Mouse (Mus musculus): Measurements from ENCODE around the gene Pde1b. TPM values are rescaled to one million over a fixed set of nuclear protein-coding genes. Genes with fewer than 3 reads are reported as not detected.

Gene Pde1b
- polyA plus RNA-seq, 1 experiment from 2014 or later, result 3.0 TPM

DNA sequence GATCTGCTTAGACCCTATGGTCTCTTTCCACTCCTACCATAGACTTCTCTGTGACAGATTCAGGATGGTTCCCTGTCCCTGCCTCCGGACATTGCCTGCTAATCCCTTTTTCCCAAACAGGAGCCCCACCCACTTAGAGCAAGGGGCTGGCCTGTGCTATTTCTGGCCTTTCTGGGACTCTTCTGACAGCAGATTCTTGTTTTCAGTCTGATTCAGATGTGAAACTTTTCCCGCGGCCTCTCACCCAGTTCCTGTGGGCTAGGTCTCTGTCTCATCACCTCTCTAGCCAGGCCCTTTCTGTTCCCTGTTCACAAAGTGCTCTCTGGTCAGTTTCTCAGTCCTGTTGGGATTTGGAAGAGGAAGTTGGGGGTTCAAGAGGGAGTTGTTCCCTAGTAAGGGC, 12.1 kb downstream of the Pde1b start:
- Histone ChIP-seq H3K9me3 (ENCODE audit: control insufficient read depth, low read length) (no peaks in the 10 kb centered on the region), H3K4me3 (ENCODE audit: low read depth, low read length) (no peak overlapping the region), H3K27ac (replicated peaks; ENCODE audit: low read depth, low read length) (no peak overlapping the region), H3K36me3 (ENCODE audit: control insufficient read depth, insufficient read depth, low read length) (no peaks in the 10 kb centered on the region), H3K4me1 (ENCODE audit: control insufficient read depth, insufficient read depth, low read length) (no peaks in the 10 kb centered on the region), H3K4me2 (ENCODE audit: low read depth, severe bottlenecking) (no peak overlapping the region), H3K27me3 (ENCODE audit: control insufficient read depth, insufficient read depth, low read length) (no peaks in the 10 kb centered on the region), H3K9ac (ENCODE audit: low read length) (no peak overlapping the region)
- ATAC-seq (ENCODE audit: insufficient number of reproducible peaks, low FRiP score, low TSS enrichment, low read depth) (no peak), DNase-seq (ENCODE audit: low spot score) (no peak)
- WGBS, result 55% methylated on average over 3 of the region's 3 CpGs

GRCm38 (mm10) chr15:103518600-103519385, 16.0 kb downstream of the Pde1b start:
- Histone ChIP-seq H3K36me3 (ENCODE audit: control insufficient read depth, insufficient read depth, low read length) (no peaks in the 10 kb centered on the region), H3K4me3 (ENCODE audit: low read depth, low read length) (no peak overlapping the region), H3K27me3 (ENCODE audit: control insufficient read depth, insufficient read depth, low read length) (no peaks in the 10 kb centered on the region), H3K4me1 (ENCODE audit: control insufficient read depth, insufficient read depth, low read length) (no peaks in the 10 kb centered on the region), H3K4me2 (ENCODE audit: low read depth, severe bottlenecking) (no peak overlapping the region), H3K9me3 (ENCODE audit: control insufficient read depth, low read length) (no peaks in the 10 kb centered on the region), H3K27ac (replicated peaks; ENCODE audit: low read depth, low read length) (no peak overlapping the region), H3K9ac (ENCODE audit: low read length) (no peak overlapping the region)
- 31% methylated on average over 4 of the region's 5 CpGs for WGBS
- ATAC-seq (ENCODE audit: insufficient number of reproducible peaks, low FRiP score, low TSS enrichment, low read depth) (no peak), DNase-seq (ENCODE audit: low spot score) (no peak)

DNA sequence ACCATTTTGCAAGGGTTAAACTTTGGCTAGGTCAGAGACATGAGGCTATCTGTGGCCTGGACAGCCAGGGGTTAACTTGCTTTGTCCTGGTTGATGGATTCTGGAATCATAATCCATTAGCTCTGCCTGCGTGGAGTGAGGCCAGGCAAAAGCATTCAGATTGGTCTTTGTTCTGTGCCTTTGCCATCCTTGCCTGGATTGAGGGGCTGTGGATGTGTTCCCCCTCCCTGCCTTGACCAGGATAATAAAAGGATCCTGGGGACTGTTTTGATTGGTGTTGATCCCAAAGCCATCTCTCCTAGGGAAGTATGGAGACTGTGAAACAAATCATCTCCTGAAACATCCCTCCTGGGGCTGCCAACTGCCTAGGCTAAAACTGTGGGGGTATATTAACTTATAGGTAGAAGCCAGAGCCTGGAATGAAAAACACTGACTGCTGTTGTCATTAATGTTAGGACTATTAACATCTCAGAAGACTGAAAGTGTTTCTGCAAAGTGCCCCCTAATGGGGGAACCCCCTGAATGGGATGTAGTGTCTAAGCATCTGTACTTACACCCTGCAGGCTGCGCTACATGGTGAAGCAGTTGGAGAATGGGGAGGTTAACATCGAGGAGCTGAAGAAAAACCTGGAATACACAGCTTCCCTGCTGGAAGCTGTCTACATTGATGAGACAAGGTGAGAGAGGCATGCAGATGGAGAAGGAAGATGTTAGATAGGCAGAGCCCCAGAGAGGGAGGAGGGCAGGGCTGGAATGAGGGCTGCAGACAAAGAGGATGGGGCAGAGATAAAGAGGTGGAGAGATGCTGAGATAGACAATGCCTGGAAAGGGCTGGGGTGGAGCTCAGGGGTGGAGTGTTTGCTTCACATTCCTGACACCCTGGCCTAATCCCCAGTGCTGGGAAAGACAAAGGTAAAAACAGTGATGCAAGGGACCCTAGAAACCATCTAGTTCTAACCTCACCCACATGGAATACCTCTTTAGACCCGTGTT, 16.8 kb downstream of the Pde1b start:
- Histone ChIP-seq H3K4me1 (ENCODE audit: control insufficient read depth, insufficient read depth, low read length) (no peaks in the 10 kb centered on the region), H3K27ac (replicated peaks; ENCODE audit: low read depth, low read length) (no peak overlapping the region), H3K4me2 (ENCODE audit: low read depth, severe bottlenecking) (no peak overlapping the region), H3K9ac (ENCODE audit: low read length) (no peak overlapping the region), H3K4me3 (ENCODE audit: low read depth, low read length) (no peak overlapping the region), H3K9me3 (ENCODE audit: control insufficient read depth, low read length) (no peaks in the 10 kb centered on the region), H3K36me3 (ENCODE audit: control insufficient read depth, insufficient read depth, low read length) (no peaks in the 10 kb centered on the region), H3K27me3 (ENCODE audit: control insufficient read depth, insufficient read depth, low read length) (no peaks in the 10 kb centered on the region)
- WGBS, result 29% methylated on average over 4 of the region's 4 CpGs
- no peak for DNase-seq (ENCODE audit: low spot score)
- no peak for ATAC-seq (ENCODE audit: insufficient number of reproducible peaks, low FRiP score, low TSS enrichment, low read depth)

DNA sequence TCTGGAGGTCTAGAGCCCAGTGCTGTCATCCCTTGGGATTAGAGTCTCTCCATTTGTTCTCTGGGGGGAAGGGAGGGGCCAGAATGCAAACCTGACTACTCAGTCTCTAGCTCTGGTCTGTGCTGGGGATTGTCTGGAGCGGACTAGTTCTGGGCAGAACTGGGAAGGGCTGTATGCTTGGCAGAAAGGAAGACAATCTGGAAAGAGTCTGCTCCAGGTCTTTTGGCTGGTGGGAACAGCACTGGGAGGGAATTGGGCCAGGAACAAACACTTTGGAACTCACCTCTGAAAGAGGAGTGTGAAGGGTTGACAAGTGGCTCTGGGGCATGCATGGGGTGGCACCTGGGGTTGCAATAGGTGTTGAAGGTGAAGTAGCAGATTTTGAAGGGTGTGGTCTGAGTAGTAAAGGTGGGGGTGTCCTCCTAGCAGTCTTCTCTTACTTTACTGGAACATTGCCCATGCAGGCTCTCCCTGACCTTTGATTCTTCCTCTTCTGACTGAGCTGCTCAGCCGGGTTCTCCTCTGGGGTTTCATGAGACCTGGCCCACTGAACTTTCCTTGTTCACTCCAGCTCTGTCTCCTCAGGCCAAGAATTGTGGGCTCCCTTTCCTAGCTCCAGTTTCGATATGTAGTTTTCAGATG, 19.7 kb downstream of the Pde1b start:
- no peak overlapping the region for H3K27ac ChIP-seq (replicated peaks; ENCODE audit: low read depth, low read length)
- WGBS, result 78% methylated on average over 3 of the region's 3 CpGs
- H3K36me3 ChIP-seq (ENCODE audit: control insufficient read depth, insufficient read depth, low read length), result no peaks in the 10 kb centered on the region

GRCm38 (mm10) chr15:103523156-103523555, 20.3 kb downstream of the Pde1b start:
- Histone ChIP-seq H3K4me2 (ENCODE audit: low read depth, severe bottlenecking) (no peak overlapping the region), H3K36me3 (ENCODE audit: control insufficient read depth, insufficient read depth, low read length) (no peaks in the 10 kb centered on the region), H3K9ac (ENCODE audit: low read length) (no peak overlapping the region), H3K9me3 (ENCODE audit: control insufficient read depth, low read length) (no peaks in the 10 kb centered on the region), H3K27ac (replicated peaks; ENCODE audit: low read depth, low read length) (no peak overlapping the region), H3K4me3 (ENCODE audit: low read depth, low read length) (no peak overlapping the region), H3K27me3 (ENCODE audit: control insufficient read depth, insufficient read depth, low read length) (no peaks in the 10 kb centered on the region), H3K4me1 (ENCODE audit: control insufficient read depth, insufficient read depth, low read length) (no peaks in the 10 kb centered on the region)
- no peak for ATAC-seq (ENCODE audit: insufficient number of reproducible peaks, low FRiP score, low TSS enrichment, low read depth)
- whole genome bisulfite sequencing, result 53% methylated on average over 3 of the region's 3 CpGs
- no peak for DNase-seq (ENCODE audit: low spot score)

More for the DNA sequence above, 19.7 kb downstream of the Pde1b start:
- Histone ChIP-seq H3K4me1 (ENCODE audit: control insufficient read depth, insufficient read depth, low read length) (no peaks in the 10 kb centered on the region), H3K9me3 (ENCODE audit: control insufficient read depth, low read length) (no peaks in the 10 kb centered on the region), H3K9ac (ENCODE audit: low read length) (no peak overlapping the region), H3K27me3 (ENCODE audit: control insufficient read depth, insufficient read depth, low read length) (no peaks in the 10 kb centered on the region), H3K4me2 (ENCODE audit: low read depth, severe bottlenecking) (no peak overlapping the region), H3K4me3 (ENCODE audit: low read depth, low read length) (no peak overlapping the region)
- no peak for ATAC-seq (ENCODE audit: insufficient number of reproducible peaks, low FRiP score, low TSS enrichment, low read depth)
- DNase-seq (ENCODE audit: low spot score), result no peak

DNA sequence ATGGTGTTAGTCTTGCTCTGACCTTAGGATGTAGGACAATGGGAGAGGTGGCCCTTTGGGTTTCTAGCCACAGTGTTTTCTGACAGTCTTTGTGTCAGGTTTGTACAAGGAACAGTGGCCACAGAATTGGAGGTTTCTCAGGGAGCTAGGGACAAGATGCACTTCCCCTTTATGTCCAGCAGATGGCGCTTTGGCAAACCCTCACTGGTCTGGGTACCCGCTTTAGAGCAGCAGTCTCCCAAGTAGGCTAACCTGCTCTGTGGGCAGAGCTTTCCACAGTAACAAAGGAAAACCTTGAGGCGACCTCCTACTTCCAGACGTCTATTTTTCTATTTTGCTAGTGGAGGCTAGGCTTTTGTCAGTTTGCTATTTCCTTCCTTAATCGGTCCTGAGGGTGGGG, 27.5 kb downstream of the Pde1b start:
- ATAC-seq (ENCODE audit: insufficient number of reproducible peaks, low FRiP score, low TSS enrichment, low read depth), result peak; percentile 56; the same call in 1 of the 2 replicates

DNA sequence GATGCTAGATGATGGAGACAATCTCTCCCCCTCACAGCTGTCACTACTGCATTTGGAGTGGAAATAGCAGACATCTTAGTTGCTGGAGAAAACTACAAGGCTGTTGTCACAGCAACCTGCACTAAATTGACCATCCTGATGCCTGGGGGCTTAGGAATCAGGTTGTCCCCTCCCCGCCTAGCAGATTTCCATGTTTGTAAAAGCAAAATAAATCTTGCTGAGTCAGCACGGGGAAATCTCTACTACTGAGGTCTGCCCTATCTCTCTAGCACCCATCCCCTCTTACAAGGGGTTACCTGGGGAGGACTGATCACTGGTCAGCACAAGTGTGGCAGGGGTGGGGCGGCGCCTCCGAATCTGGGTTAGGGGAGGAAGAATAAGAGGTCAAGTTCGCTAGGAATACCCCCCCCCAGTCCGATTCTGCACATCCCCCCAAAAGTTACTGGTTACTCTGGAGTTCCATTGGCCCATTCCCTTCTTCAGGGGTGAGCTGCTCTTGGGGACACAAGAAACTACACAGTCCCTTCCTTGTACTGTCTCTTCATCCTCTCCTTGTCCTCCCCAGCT, 31.3 kb downstream of the Pde1b start:
- no peak overlapping the region for H3K4me2 ChIP-seq (ENCODE audit: low read depth, severe bottlenecking)
- H3K4me1 ChIP-seq (ENCODE audit: control insufficient read depth, insufficient read depth, low read length), result 0 out of 2 replicates have a peak, but pooled peaks cover 6% of the 10 kb centered on the region
- peaks cover 17% of the 10 kb centered on the region for H3K27me3 ChIP-seq (ENCODE audit: control insufficient read depth, insufficient read depth, low read length)
- H3K9me3 ChIP-seq (ENCODE audit: control insufficient read depth, low read length), result no peaks in the 10 kb centered on the region
- WGBS, result 87% methylated on average over 7 of the region's 7 CpGs
- H3K9ac ChIP-seq (ENCODE audit: low read length), result no peak overlapping the region
- H3K4me3 ChIP-seq (ENCODE audit: low read depth, low read length), result no peak overlapping the region
- no peak overlapping the region for H3K27ac ChIP-seq (replicated peaks; ENCODE audit: low read depth, low read length)
- DNase-seq (ENCODE audit: low spot score), result no peak
- ATAC-seq (ENCODE audit: insufficient number of reproducible peaks, low FRiP score, low TSS enrichment, low read depth), result no peak
- no peaks in the 10 kb centered on the region for H3K36me3 ChIP-seq (ENCODE audit: control insufficient read depth, insufficient read depth, low read length)

More for the DNA sequence above, 27.5 kb downstream of the Pde1b start:
- Histone ChIP-seq H3K4me2 (ENCODE audit: low read depth, severe bottlenecking) (no peak overlapping the region), H3K9me3 (ENCODE audit: control insufficient read depth, low read length) (no peaks in the 10 kb centered on the region), H3K27ac (replicated peaks; ENCODE audit: low read depth, low read length) (no peak overlapping the region), H3K9ac (ENCODE audit: low read length) (no peak overlapping the region), H3K27me3 (ENCODE audit: control insufficient read depth, insufficient read depth, low read length) (no peaks in the 10 kb centered on the region), H3K4me1 (ENCODE audit: control insufficient read depth, insufficient read depth, low read length) (no peaks in the 10 kb centered on the region), H3K4me3 (ENCODE audit: low read depth, low read length) (no peak overlapping the region), H3K36me3 (ENCODE audit: control insufficient read depth, insufficient read depth, low read length) (no peaks in the 10 kb centered on the region)
- WGBS, result 2% methylated on average over 5 of the region's 5 CpGs
- DNase-seq (ENCODE audit: low spot score), result peak; percentile 77

DNA sequence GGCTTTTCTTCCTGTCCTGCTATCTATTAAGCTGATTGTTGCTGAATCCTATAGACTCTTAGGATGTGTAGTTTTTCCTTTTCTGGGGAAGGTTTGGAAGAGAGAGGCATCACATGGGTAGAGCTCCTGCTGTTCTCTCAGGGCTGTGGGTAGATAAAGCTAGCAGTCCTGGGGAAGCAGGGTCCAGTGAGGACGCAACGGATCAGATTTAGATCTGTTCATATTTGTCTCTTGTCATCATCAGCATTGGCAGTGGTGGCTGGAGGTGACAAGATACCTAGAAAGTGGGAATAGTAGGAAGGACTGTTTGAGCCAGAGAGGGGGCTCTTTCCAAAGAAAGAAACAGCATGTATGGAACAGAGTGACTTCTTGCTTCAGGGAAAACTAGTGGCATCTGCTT, 32.2 kb downstream of the Pde1b start:
- H3K4me3 ChIP-seq (ENCODE audit: low read depth, low read length), result no peak overlapping the region
- H3K4me1 ChIP-seq (ENCODE audit: control insufficient read depth, insufficient read depth, low read length), result 0 out of 2 replicates have a peak, but pooled peaks cover 6% of the 10 kb centered on the region
- H3K4me2 ChIP-seq (ENCODE audit: low read depth, severe bottlenecking), result no peak overlapping the region
- WGBS, result 86% methylated on average over 2 of the region's 2 CpGs
- no peak overlapping the region for H3K27ac ChIP-seq (replicated peaks; ENCODE audit: low read depth, low read length)
- H3K36me3 ChIP-seq (ENCODE audit: control insufficient read depth, insufficient read depth, low read length), result no peaks in the 10 kb centered on the region
- peaks cover 17% of the 10 kb centered on the region for H3K27me3 ChIP-seq (ENCODE audit: control insufficient read depth, insufficient read depth, low read length)
- no peak for ATAC-seq (ENCODE audit: insufficient number of reproducible peaks, low FRiP score, low TSS enrichment, low read depth)
- no peak overlapping the region for H3K9ac ChIP-seq (ENCODE audit: low read length)
- no peaks in the 10 kb centered on the region for H3K9me3 ChIP-seq (ENCODE audit: control insufficient read depth, low read length)
- DNase-seq (ENCODE audit: low spot score), result no peak

All from limb, embryonic 11.5 days (tissue).